Mouse (Mus musculus) kidney, embryonic 16.5 days (tissue): ENCODE measurements around the gene Cyp20a1. TPM values are rescaled to one million over a fixed set of nuclear protein-coding genes. Genes with fewer than 3 reads are reported as not detected.

Experiments
- ATAC-seq: fragments of 200-750 bp; cut with Nextera tagmentation; 2 replicates; pipeline ENCODE4 v1.8.0; 2017; ENCODE audit warnings: moderate TSS enrichment; ENCODE audit not compliant: low FRiP score, low TSS enrichment
- H3K27ac ChIP-seq: fragments of 300-500 bp; sonication (generic); 2 replicates; pipeline ENCODE4 v1.5.1; 2014; ENCODE audit warnings: low read length
- H3K27me3 ChIP-seq: fragments of 300-500 bp; sonication (generic); 2 replicates; pipeline ENCODE4 v1.6.1; 2014; ENCODE audit warnings: low read length, control low read depth, mixed read lengths; ENCODE audit not compliant: insufficient read depth
- H3K36me3 ChIP-seq: fragments of 300-500 bp; sonication (generic); 2 replicates; pipeline ENCODE4 v1.6.1; 2014; ENCODE audit warnings: low read length, control low read depth, mixed read lengths; ENCODE audit not compliant: insufficient read depth
- H3K4me1 ChIP-seq: fragments of 300-500 bp; sonication (generic); 2 replicates; pipeline ENCODE4 v1.6.1; 2014; ENCODE audit warnings: low read length, control low read depth, mixed read lengths; ENCODE audit not compliant: insufficient read depth
- H3K4me2 ChIP-seq: fragments of 300-500 bp; sonication (generic); replicated peaks from 2 replicates; pipeline ENCODE4 v1.6.1; 2014; ENCODE audit warnings: low read depth, low read length
- H3K4me3 ChIP-seq: fragments of 300-500 bp; sonication (generic); 2 replicates; pipeline ENCODE4 v1.5.1; 2014; ENCODE audit warnings: mild to moderate bottlenecking, low read length
- H3K9ac ChIP-seq: fragments of 300-500 bp; sonication (generic); replicated peaks from 2 replicates; pipeline ENCODE4 v1.6.1; 2014; ENCODE audit warnings: low read length
- H3K9me3 ChIP-seq: fragments of 300-500 bp; sonication (generic); 2 replicates; pipeline ENCODE4 v1.6.1; 2016; ENCODE audit warnings: low read length, control low read depth
- WGBS: fragments of 180-500 bp; shearing (Covaris S2); extraction: QIAGEN DNeasy Blood & Tissue Kit; methylation state at CpG from one replicate; pipeline ENCODE4 v1.1.7; 2014; 5-methylcytosine and 5-hydroxymethylcytosine counted together
- polyA plus RNA-seq: library from polyadenylated mRNA; unstranded; fragments of >200 nt; fragmentation: Nextera tagmentation; extraction: Ambion mirVana; gene quantifications from 2 replicates; pipeline ENCODE4 v1.2.1, GENCODE M21; 2015

Cyp20a1 gene
- polyA plus RNA-seq, result 20.8 and 30.8 TPM in 2 replicates

DNA sequence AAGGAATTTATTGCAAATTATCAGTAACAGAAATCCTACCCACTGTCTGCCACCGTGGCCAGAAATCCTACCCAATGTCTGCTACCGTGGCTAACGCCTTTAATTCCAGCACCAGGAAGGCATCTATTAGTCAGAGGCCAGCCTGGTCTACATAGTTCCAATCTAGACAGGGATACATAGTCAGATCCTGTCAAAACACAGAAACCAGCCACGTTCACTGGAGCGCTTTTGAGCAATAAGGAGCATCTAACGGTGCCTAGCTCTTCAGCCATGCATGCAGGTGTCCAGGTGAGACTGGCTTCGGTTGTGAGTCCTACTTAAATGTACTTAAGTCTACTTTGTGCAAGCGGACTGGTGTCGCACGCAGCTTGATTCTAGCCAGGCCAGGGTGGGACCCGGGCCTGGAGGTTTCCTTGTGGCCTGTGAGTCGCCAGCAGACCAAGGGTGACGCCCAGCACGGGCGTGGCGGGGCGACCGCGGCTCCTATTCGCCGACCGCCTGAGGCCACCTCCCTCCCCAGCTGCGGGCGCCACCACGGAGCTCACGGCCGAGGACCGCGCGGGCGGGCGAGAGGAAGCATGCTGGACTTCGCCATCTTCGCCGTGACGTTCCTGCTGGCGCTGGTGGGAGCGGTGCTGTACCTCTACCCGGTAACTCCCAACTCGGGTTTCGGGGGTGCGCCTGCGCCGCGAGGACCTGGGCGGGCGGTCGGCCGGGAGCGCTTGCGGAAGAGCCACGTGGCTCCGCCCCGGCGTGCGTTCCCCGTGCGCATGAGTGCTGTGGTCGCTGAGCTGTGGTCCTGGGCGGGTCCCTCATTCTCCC is at the start of gene Cyp20a1:
Gene Cyp20a1, plus strand, starts transcription at position 516 of the 822 bp plus-strand sequence.
- Histone ChIP-seq H3K27me3 (no peaks in the 10 kb centered on the region), H3K27ac (peak within 1 kb of the TSS; percentile 98), H3K9ac (peak within 1 kb of the TSS; percentile 83), H3K4me3 (peak within 1 kb of the TSS; percentile 77), H3K4me1 (peaks cover 15% of the 10 kb centered on the region), H3K36me3 (peaks cover 7% of the 10 kb centered on the region; the same call in 1 of the 2 replicates), H3K4me2 (peak within 1 kb of the TSS; percentile 77), H3K9me3 (no peaks in the 10 kb centered on the region)
- WGBS, result 1% methylated on average over 59 of the region's 60 CpGs
- ATAC-seq, result peak; percentile 99

DNA sequence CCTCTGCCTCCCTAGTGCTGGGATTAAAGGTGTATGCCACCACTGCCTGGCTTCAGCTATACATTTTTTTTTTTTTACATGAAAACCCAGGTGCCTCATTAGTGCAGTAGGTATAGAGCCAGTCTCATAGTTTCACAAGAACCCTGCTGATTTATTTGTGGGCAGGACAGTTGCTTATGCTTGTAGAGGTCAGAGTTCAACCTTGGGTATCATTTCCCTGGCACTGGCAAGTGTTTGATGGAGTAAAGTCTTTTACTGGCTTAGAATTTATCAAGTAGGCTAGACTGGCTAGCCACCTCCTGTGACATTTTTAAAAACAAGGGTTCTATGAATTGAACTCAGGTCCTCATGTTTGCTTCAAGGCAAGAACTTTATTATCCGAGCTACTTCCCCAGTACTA is 49.2 kb upstream of the Cyp20a1 start:
- Histone ChIP-seq H3K36me3 (peaks cover 17% of the 10 kb centered on the region), H3K27ac (no peak overlapping the region), H3K27me3 (no peaks in the 10 kb centered on the region), H3K4me3 (no peak overlapping the region), H3K9me3 (no peaks in the 10 kb centered on the region), H3K4me2 (no peak overlapping the region), H3K9ac (no peak overlapping the region), H3K4me1 (no peaks in the 10 kb centered on the region)
- 64% methylated on average over 1 of the region's 1 CpGs for WGBS
- no peak for ATAC-seq

DNA sequence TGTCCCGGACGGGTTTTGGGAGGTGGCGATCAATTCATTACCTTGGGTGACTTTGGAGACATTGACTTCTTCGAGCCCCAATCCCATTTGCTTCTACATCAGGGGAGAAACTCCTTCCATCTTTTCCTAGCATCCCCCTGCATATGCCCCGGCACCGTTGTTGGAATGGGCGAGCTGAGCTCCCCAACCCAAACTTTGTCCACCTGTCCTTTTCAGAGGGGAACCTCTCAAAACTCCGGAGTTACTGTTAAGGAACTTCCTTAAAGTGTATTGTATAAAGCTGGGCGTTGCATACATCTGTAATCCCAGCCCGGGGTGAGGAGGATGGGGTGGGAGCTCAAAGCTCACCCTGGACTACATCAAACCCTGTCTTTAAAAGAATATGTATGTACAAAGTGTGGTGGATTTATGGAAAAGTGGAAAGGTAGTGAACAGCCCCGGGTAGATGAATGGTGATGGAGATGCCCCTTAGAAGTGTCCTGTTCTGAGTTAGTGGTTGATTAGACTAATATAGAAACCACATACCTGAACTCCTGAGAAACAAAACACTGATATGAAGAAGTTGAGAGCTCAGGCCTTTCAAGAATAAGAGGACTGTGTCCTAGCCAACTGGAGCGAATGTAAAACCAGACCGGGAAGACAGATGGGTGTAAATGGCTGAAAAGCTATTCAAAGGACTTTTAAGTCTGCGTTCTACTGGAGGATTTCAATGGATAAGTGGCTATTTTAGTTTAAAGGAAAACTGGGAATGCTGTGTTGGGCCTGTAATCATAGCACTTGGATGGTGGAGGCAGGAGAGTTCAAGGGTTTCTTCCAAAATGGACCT is 720 bp downstream of the Cyp20a1 start:
- Histone ChIP-seq H3K36me3 (peaks cover 3% of the 10 kb centered on the region; the same call in 1 of the 2 replicates), H3K4me1 (peaks cover 15% of the 10 kb centered on the region), H3K4me2 (peak overlapping the region; percentile 77), H3K27me3 (no peaks in the 10 kb centered on the region), H3K4me3 (peak overlapping the region; percentile 77), H3K9me3 (no peaks in the 10 kb centered on the region), H3K9ac (peak overlapping the region; percentile 83), H3K27ac (peak overlapping the region; percentile 98)
- ATAC-seq, result peak; percentile 11
- 12% methylated on average over 14 of the region's 14 CpGs for WGBS

DNA sequence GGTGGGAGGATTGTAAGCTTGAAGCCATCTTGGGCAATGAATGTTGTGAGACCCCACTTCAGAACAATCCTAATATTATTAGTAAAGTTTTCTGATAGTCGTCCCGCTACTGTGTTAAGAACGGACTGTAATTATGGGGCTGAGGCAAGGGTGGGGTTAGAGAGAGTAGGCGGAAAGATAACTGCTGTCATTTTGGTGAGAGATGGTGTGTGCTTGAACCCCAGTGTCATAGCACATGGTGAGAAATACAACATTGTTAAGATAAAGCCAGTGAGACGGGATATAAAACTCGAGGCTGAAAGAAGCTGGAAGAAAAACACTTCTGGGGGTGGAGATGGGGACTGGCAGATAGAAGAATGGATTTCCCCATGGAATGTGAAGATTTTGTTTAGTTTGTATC is 1.5 kb downstream of the Cyp20a1 start:
- Histone ChIP-seq H3K4me2 (0 out of 2 replicates have a peak overlapping the region, but pooled peaks have one; percentile 77), H3K27me3 (no peaks in the 10 kb centered on the region), H3K4me1 (peaks cover 15% of the 10 kb centered on the region), H3K4me3 (no peak overlapping the region; the same call in 1 of the 2 replicates), H3K27ac (no peak overlapping the region), H3K9ac (no peak overlapping the region), H3K36me3 (peaks cover 4% of the 10 kb centered on the region; the same call in 1 of the 2 replicates), H3K9me3 (peaks cover 4% of the 10 kb centered on the region)
- ATAC-seq, result no peak
- WGBS, result 75% methylated on average over 6 of the region's 6 CpGs

GRCm38 (mm10) chr1:60345712-60346111 is 2.6 kb downstream of the Cyp20a1 start:
- no peaks in the 10 kb centered on the region for H3K27me3 ChIP-seq
- no peak overlapping the region for H3K4me3 ChIP-seq
- H3K36me3 ChIP-seq, result peaks cover 8% of the 10 kb centered on the region; the same call in 1 of the 2 replicates
- H3K9ac ChIP-seq, result no peak overlapping the region
- WGBS, result 48% methylated on average over 2 of the region's 2 CpGs
- H3K4me1 ChIP-seq, result peaks cover 15% of the 10 kb centered on the region
- no peak for ATAC-seq
- H3K4me2 ChIP-seq, result no peak overlapping the region
- no peak overlapping the region; the same call in 1 of the 2 replicates for H3K27ac ChIP-seq
- peaks cover 11% of the 10 kb centered on the region for H3K9me3 ChIP-seq

GRCm38 (mm10) chr1:60352786-60353185 is 9.7 kb downstream of the Cyp20a1 start:
- Histone ChIP-seq H3K9ac (no peak overlapping the region), H3K4me2 (no peak overlapping the region), H3K4me1 (no peaks in the 10 kb centered on the region), H3K27ac (no peak overlapping the region), H3K4me3 (no peak overlapping the region), H3K36me3 (peaks cover 37% of the 10 kb centered on the region), H3K27me3 (no peaks in the 10 kb centered on the region), H3K9me3 (peaks cover 11% of the 10 kb centered on the region)
- 89% methylated on average over 5 of the region's 5 CpGs for WGBS
- no peak for ATAC-seq

GRCm38 (mm10) chr1:60361626-60362025 is 18.5 kb downstream of the Cyp20a1 start:
- Histone ChIP-seq H3K27me3 (no peaks in the 10 kb centered on the region), H3K4me3 (no peak overlapping the region), H3K9me3 (no peaks in the 10 kb centered on the region), H3K4me1 (no peaks in the 10 kb centered on the region), H3K4me2 (no peak overlapping the region), H3K36me3 (peaks cover 26% of the 10 kb centered on the region), H3K9ac (no peak overlapping the region), H3K27ac (no peak overlapping the region)
- 93% methylated on average over 1 of the region's 1 CpGs for WGBS
- no peak for ATAC-seq

DNA sequence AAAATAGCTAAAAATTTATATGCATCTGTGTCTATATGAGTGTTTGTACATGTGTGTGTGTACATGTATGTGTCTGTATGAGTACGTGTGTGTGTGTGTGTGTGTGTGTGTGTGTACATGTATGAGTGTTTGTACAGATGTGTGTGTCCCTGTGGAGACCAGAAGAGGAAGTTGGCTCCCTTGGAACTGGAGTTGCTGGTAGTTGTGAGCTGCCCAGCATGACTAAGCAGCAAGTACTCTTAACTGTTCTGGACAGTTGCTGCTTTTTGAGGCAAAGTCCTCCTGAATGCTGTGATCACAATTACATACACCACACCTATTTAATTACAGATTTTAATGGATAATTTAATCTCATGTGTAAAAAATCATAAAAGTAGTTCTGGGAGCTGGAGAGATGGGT is 33.4 kb downstream of the Cyp20a1 start:
- peaks cover 51% of the 10 kb centered on the region for H3K36me3 ChIP-seq
- no peak overlapping the region for H3K4me2 ChIP-seq
- H3K4me1 ChIP-seq, result no peaks in the 10 kb centered on the region
- ATAC-seq, result no peak
- no peaks in the 10 kb centered on the region for H3K27me3 ChIP-seq
- H3K27ac ChIP-seq, result no peak overlapping the region
- H3K9ac ChIP-seq, result no peak overlapping the region
- no peaks in the 10 kb centered on the region for H3K9me3 ChIP-seq
- WGBS, result 85% methylated on average over 1 of the region's 1 CpGs
- H3K4me3 ChIP-seq, result no peak overlapping the region

DNA sequence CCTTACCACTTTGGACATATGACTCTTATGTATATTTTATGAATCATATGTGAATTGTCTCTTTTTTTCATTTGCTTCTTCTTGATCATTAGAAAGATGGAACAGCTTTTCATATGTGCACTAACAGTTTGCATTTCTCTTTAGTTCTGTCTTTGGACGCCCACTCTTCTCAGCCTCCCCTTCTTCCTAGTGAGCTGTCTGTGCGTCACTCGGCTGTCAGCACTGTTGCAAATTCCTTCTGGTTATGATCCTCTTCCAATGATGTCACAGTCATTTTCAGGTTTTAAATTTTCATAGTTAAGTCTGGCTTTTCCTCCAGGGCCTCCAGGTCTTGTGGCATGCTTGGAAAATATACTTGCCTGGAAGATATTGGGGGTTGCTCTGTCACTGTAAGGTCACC is 38.8 kb downstream of the Cyp20a1 start:
- peaks cover 49% of the 10 kb centered on the region for H3K36me3 ChIP-seq
- H3K27ac ChIP-seq, result no peak overlapping the region
- no peaks in the 10 kb centered on the region for H3K4me1 ChIP-seq
- WGBS, result 94% methylated on average over 3 of the region's 3 CpGs
- no peaks in the 10 kb centered on the region for H3K9me3 ChIP-seq
- no peak for ATAC-seq
- no peak overlapping the region for H3K4me2 ChIP-seq
- H3K9ac ChIP-seq, result no peak overlapping the region
- no peak overlapping the region for H3K4me3 ChIP-seq
- no peaks in the 10 kb centered on the region for H3K27me3 ChIP-seq
